Mouse (Mus musculus) testis, adult 2 months (tissue): ENCODE measurements at regions not wholly inside any gene's neighbourhood (a gene's known extent, or its start where the extent isn't known, plus 50 kb on each side); places are given as distances from the start of the nearest gene placed in this dataset.

ENCODE experiments used
- H3K27ac ChIP-seq: fragments of 200-500 bp; 2 replicates; pipeline ENCODE4 v1.5.1; 2012; ENCODE audit warnings: low read depth, low read length; ENCODE audit not compliant: control insufficient read depth, insufficient read depth
- H3K27me3 ChIP-seq: fragments of 200-500 bp; 2 replicates; pipeline ENCODE4 v1.6.1; 2012; ENCODE audit warnings: mild to moderate bottlenecking, low read length, moderate library complexity; ENCODE audit not compliant: control insufficient read depth, insufficient read depth
- H3K36me3 ChIP-seq: fragments of 200-500 bp; 2 replicates; pipeline ENCODE4 v1.6.1; 2012; ENCODE audit warnings: mild to moderate bottlenecking, low read length; ENCODE audit not compliant: control insufficient read depth, insufficient read depth
- H3K4me1 ChIP-seq: fragments of 200-500 bp; 2 replicates; pipeline ENCODE4 v1.6.1; 2012; ENCODE audit warnings: low read length; ENCODE audit not compliant: control insufficient read depth, insufficient read depth
- H3K4me3 ChIP-seq: fragments of 200-500 bp; 2 replicates; pipeline ENCODE4 v1.5.1; 2012; ENCODE audit warnings: low read depth, mild to moderate bottlenecking, low read length, moderate library complexity, mixed read lengths; ENCODE audit not compliant: control insufficient read depth
- CTCF ChIP-seq: fragments of 200-500 bp; IDR thresholded peaks from 2 replicates; pipeline ENCODE4 v1.5.1; 2012; ENCODE audit warnings: low read depth, mild to moderate bottlenecking, inconsistent platforms, low read length, moderate library complexity; ENCODE audit not compliant: control insufficient read depth, insufficient read depth, insufficient replicate concordance
- POLR2A ChIP-seq: fragments of 200-500 bp; IDR thresholded peaks from 2 replicates; pipeline ENCODE4 v1.6.1; 2012; ENCODE audit warnings: low read depth, mild to moderate bottlenecking, inconsistent platforms, low read length, moderate library complexity; ENCODE audit not compliant: control insufficient read depth

DNA sequence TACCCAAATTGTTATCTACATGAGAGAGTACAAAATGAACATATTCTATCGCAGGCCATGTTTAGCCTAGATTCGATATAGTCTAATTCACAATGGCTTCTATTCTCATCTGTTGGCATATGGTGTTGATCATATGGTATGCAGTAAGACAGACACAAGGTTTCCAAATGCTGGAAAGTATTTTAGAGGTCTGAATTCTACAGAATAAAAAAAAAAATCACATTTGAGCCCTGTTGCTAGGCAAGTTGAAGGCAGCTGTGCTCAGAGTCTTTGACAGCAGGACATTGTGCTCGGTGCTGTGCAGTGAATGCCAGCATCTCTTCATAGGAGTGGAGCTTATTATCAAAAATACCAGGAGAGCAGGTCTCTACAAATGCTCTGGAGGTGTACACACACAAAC is 206.6 kb upstream of the Smlr1 start:
- Histone ChIP-seq H3K27me3 (no peaks in the 10 kb centered on the region), H3K4me1 (no peaks in the 10 kb centered on the region), H3K36me3 (no peaks in the 10 kb centered on the region), H3K27ac (no peak overlapping the region), H3K4me3 (no peak overlapping the region)
- TF ChIP-seq CTCF (no peak), POLR2A (no peak)

DNA sequence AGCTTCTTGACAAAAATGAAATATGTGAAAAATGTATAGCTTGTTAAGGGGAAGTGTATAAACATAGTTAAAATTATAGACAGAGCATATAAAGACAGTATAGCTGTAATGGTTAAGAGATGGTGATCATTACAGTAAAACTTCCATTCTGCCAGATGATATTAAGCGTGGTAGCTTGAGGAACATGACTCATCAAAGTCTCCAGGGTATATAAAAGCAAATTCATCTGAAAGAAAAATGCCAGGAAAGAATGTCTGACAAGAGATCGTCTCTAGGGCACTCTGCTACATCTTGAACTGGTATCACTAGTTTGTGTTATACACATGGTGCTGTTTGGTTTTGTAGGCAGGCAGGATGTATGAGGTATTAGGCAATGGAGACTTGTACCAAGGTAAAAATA is 204.9 kb upstream of the Smlr1 start:
- H3K27ac ChIP-seq = no peak overlapping the region
- TF ChIP-seq CTCF = no peak
- no peak overlapping the region for H3K4me3 ChIP-seq
- H3K36me3 ChIP-seq = no peaks in the 10 kb centered on the region
- H3K4me1 ChIP-seq = no peaks in the 10 kb centered on the region
- no peaks in the 10 kb centered on the region for H3K27me3 ChIP-seq

DNA sequence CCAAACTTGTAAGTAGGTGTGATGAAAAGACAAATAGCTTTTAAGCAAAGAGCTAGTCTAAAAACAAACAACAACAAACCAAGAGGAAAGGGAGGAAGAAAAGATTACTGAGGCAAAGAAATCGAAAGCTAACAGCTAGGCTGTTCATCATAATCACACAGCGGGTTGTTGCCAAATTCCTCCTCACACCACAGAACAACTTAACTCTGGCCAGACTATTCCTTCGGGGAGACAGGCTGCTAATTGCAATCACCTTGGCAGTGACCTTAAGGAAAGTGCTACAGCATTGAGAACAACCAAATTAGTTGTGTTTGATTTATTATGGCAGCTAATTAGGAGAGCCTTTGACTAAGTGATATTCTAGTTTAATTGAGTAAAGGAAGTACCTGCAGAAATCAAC is 194.4 kb upstream of the Smlr1 start:
- Histone ChIP-seq H3K27me3 (no peaks in the 10 kb centered on the region), H3K27ac (no peak overlapping the region), H3K36me3 (no peaks in the 10 kb centered on the region), H3K4me1 (no peaks in the 10 kb centered on the region), H3K4me3 (no peak overlapping the region)
- TF ChIP-seq CTCF = no peak
- TF ChIP-seq POLR2A = no peak

DNA sequence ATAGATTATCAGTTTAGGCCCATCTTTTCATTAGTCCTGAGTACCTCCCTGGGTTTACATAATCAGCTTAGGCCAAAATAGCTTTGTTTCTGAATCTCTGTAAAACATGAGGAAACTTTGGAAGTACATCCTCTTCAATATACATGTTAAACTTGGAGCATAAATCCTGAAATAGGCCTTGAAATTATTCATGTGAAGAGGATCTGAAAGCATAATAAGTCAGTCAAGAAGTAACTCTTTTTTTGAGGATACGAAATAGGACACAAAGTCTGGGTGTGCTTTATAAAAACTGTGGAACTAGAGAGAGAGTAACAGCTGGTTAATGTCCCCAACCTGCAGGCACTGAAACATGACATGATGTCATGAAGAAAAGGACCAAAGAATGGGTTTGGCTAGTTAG is 187.9 kb upstream of the Smlr1 start:
- no peaks in the 10 kb centered on the region for H3K27me3 ChIP-seq
- H3K4me3 ChIP-seq = no peak overlapping the region
- TF ChIP-seq POLR2A = no peak
- TF ChIP-seq CTCF = no peak
- no peaks in the 10 kb centered on the region for H3K4me1 ChIP-seq
- H3K27ac ChIP-seq = no peak overlapping the region
- no peaks in the 10 kb centered on the region for H3K36me3 ChIP-seq

DNA sequence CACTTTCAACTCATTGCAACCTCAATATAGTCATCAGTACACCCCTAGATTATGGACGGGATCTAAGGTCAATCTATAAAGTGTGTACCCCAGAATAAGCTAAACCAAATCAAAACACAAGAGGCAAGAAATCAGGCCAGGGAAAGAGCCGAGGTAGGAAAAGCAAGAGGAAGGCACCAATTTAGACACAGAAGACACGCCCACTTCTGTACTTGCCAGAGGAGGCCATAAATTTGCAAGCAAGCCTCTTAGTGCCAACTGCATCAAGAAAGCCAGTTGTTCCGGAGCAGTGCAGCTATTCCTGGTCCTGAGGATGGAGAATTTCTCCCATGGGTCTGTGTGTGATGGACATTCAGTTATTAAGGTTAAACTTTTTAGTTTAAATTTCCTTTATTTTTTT is 179.7 kb upstream of the Smlr1 start:
- Histone ChIP-seq H3K36me3 (no peaks in the 10 kb centered on the region), H3K4me3 (no peak overlapping the region), H3K4me1 (no peaks in the 10 kb centered on the region), H3K27ac (no peak overlapping the region), H3K27me3 (no peaks in the 10 kb centered on the region)
- no peak for TF ChIP-seq CTCF
- no peak for TF ChIP-seq POLR2A

DNA sequence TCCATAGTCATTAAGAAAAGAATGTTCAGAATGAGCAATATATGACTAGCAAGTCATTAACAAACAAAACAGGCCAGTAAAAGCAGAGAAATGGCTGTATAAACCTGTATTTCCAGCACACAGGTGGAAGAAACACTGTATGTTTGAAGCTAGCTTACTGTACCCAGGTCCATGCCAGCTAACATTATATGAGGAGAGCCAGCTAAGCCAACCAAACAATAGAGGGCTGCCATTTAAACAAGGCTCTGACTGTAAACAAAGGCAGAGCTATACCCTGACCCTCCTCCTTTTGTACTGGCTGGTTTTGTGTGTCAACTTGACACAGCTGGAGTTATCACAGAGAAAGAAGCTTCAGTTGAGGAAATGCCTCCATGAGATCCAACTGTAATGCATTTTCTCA is 178.6 kb upstream of the Smlr1 start:
- TF ChIP-seq CTCF (no peak), POLR2A (no peak)
- Histone ChIP-seq H3K27ac (no peak overlapping the region), H3K4me1 (no peaks in the 10 kb centered on the region), H3K4me3 (no peak overlapping the region), H3K36me3 (no peaks in the 10 kb centered on the region), H3K27me3 (no peaks in the 10 kb centered on the region)

DNA sequence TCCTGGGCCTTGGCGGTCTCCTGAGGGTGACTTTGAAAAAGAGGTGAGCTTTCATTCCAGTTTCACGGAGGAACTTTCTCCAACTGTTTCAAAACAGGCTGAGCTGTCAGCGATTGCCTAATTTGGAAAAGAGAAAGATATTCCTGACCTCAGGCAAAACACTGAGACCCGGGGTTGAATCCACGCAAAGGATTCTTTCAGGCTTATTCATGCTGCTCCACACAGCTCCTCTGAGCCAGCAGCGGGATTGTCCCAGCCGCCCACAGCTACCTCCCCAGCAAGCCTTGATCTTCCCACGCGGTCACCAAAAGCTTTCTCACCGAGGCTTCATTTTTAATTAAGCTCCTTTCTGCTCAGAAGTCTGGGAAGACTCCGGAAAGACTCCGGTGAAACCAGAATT is 178.0 kb upstream of the Smlr1 start:
- H3K4me1 ChIP-seq = no peaks in the 10 kb centered on the region
- H3K36me3 ChIP-seq = no peaks in the 10 kb centered on the region
- H3K4me3 ChIP-seq = no peak overlapping the region
- no peaks in the 10 kb centered on the region for H3K27me3 ChIP-seq
- H3K27ac ChIP-seq = no peak overlapping the region
- TF ChIP-seq CTCF (no peak), POLR2A (no peak)

DNA sequence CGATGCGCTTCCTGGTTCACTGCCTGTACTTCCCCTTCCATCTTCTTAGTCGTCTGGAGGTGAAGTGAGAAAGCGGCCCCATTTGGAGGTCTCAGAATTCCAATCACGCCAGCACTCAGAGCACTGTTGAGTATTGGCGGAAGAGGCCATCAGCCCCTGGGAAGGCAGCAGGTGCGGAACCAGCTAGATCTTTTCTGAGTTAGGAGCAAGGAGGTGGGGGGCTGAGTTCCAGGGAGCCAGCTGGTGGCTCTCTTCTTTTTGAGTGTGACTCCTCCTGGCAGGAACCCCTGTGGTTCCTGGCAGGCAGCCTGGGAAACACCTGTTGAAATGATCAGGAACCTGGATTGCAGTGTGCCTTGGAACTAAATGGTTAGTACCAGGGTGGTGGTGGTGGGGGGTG is 171.9 kb upstream of the Smlr1 start:
- H3K4me3 ChIP-seq = no peak overlapping the region
- no peak overlapping the region for H3K27ac ChIP-seq
- H3K36me3 ChIP-seq = no peaks in the 10 kb centered on the region
- TF ChIP-seq POLR2A = no peak
- no peak for TF ChIP-seq CTCF
- H3K27me3 ChIP-seq = no peaks in the 10 kb centered on the region
- H3K4me1 ChIP-seq = no peaks in the 10 kb centered on the region
